Mouse (Mus musculus): ENCODE data around the gene Serbp1. TPM values are rescaled to one million over a fixed set of nuclear protein-coding genes. Genes with fewer than 3 reads are reported as not detected.

The Serbp1 gene
- total and polyA plus RNA-seq, 2 experiments from 2014 or later: 143 to 245 TPM

GRCm38 (mm10) chr6:67235649-67236048 lies 2.3 kb upstream of the Serbp1 start:
- Histone ChIP-seq H3K4me3 (ENCODE audit: low read depth, low read length) (no peak overlapping the region), H3K27me3 (ENCODE audit: control insufficient read depth, insufficient read depth, low read length) (no peaks in the 10 kb centered on the region), H3K4me1 (ENCODE audit: control insufficient read depth, insufficient read depth) (no peaks in the 10 kb centered on the region), H3K4me2 (ENCODE audit: low read depth, low read length) (no peak overlapping the region), H3K9ac (replicated peaks; ENCODE audit: low read depth, low read length) (no peak overlapping the region), H3K9me3 (replicated peaks; ENCODE audit: control insufficient read depth, low read length) (no peaks in the 10 kb centered on the region), H3K27ac (ENCODE audit: low read depth) (no peak overlapping the region), H3K36me3 (replicated peaks; ENCODE audit: control insufficient read depth, insufficient read depth, low read length) (no peaks in the 10 kb centered on the region)
- TF ChIP-seq CTCF (IDR thresholded peaks at IDR 0.05; ENCODE audit: low read depth): no peak
- TF ChIP-seq EP300 (IDR thresholded peaks at IDR 0.05; ENCODE audit: low read depth): no peak
- 81% methylated on average over 3 of the region's 3 CpGs for WGBS
- ATAC-seq (ENCODE audit: insufficient read depth, low read depth) (no peak), DNase-seq (ENCODE audit: low spot score) (no peak)

DNA sequence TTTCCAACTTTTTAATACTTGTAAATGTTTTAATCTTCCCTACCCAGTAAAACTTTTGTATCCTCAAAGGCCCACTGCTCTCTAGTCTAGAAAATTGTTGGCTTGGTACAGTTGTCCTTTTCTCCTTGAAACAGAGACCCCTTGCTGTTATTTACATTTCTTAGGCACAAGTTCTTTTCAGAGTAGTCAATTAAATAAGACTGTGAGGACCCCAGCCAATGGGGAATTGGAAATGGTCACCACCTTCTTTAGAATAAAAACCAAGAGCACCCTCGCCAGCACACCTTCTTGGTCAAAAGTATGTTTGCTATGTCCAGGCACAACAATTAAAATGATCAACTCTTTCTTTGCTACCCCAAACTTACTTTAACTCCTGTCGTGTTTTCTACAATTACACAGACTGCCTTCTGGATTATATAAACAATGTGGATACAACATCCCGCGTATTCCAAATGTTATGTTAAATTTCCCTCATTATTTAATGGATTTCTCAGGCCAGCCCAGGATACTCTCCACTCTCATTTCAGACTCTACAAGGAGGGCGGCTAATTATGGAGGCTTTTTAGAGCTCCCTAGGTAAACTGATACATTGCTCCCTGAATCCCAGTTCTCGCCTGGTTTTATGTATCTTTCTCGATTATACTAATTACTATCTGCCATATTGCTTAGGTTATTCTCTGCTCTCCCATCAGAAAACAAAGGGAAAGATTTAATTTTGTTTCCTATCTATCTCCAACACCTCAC lies 1.3 kb upstream of the Serbp1 start:
- no peak for ATAC-seq (ENCODE audit: insufficient read depth, low read depth)
- H3K9ac ChIP-seq (replicated peaks; ENCODE audit: low read depth, low read length): no peak overlapping the region
- H3K4me1 ChIP-seq (ENCODE audit: control insufficient read depth, insufficient read depth): no peaks in the 10 kb centered on the region
- DNase-seq (ENCODE audit: low spot score): no peak
- no peak overlapping the region for H3K4me2 ChIP-seq (ENCODE audit: low read depth, low read length)
- H3K36me3 ChIP-seq (replicated peaks; ENCODE audit: control insufficient read depth, insufficient read depth, low read length): no peaks in the 10 kb centered on the region
- H3K27ac ChIP-seq (ENCODE audit: low read depth): no peak overlapping the region
- H3K4me3 ChIP-seq (ENCODE audit: low read depth, low read length): no peak overlapping the region
- no peaks in the 10 kb centered on the region for H3K9me3 ChIP-seq (replicated peaks; ENCODE audit: control insufficient read depth, low read length)
- no peaks in the 10 kb centered on the region for H3K27me3 ChIP-seq (ENCODE audit: control insufficient read depth, insufficient read depth, low read length)
- 86% methylated on average over 7 of the region's 7 CpGs for WGBS
- TF ChIP-seq EP300 (IDR thresholded peaks at IDR 0.05; ENCODE audit: low read depth) (no peak), CTCF (IDR thresholded peaks at IDR 0.05; ENCODE audit: low read depth) (no peak)

GRCm38 (mm10) chr6:67241263-67241662 lies 3.3 kb downstream of the Serbp1 start:
- DNase-seq (ENCODE audit: low spot score) (no peak), ATAC-seq (ENCODE audit: insufficient read depth, low read depth) (no peak)
- no peaks in the 10 kb centered on the region for H3K27me3 ChIP-seq (ENCODE audit: control insufficient read depth, insufficient read depth, low read length)
- H3K4me2 ChIP-seq (ENCODE audit: low read depth, low read length): no peak overlapping the region
- no peak overlapping the region for H3K4me3 ChIP-seq (ENCODE audit: low read depth, low read length)
- TF ChIP-seq EP300 (IDR thresholded peaks at IDR 0.05; ENCODE audit: low read depth): no peak
- TF ChIP-seq CTCF (IDR thresholded peaks at IDR 0.05; ENCODE audit: low read depth): no peak
- no peaks in the 10 kb centered on the region for H3K9me3 ChIP-seq (replicated peaks; ENCODE audit: control insufficient read depth, low read length)
- no peak overlapping the region for H3K9ac ChIP-seq (replicated peaks; ENCODE audit: low read depth, low read length)
- H3K27ac ChIP-seq (ENCODE audit: low read depth): no peak overlapping the region
- no peaks in the 10 kb centered on the region for H3K36me3 ChIP-seq (replicated peaks; ENCODE audit: control insufficient read depth, insufficient read depth, low read length)
- H3K4me1 ChIP-seq (ENCODE audit: control insufficient read depth, insufficient read depth): no peaks in the 10 kb centered on the region
- WGBS: 84% methylated on average over 3 of the region's 3 CpGs

- Histone ChIP-seq H3K4me3 (ENCODE audit: low read depth, low read length) (no peak overlapping the region), H3K4me2 (ENCODE audit: low read depth, low read length) (no peak overlapping the region), H3K36me3 (replicated peaks; ENCODE audit: control insufficient read depth, insufficient read depth, low read length) (no peaks in the 10 kb centered on the region), H3K27me3 (ENCODE audit: control insufficient read depth, insufficient read depth, low read length) (no peaks in the 10 kb centered on the region), H3K9me3 (replicated peaks; ENCODE audit: control insufficient read depth, low read length) (no peaks in the 10 kb centered on the region), H3K4me1 (ENCODE audit: control insufficient read depth, insufficient read depth) (no peaks in the 10 kb centered on the region), H3K9ac (replicated peaks; ENCODE audit: low read depth, low read length) (no peak overlapping the region), H3K27ac (ENCODE audit: low read depth) (no peak overlapping the region)
- TF ChIP-seq CTCF (IDR thresholded peaks at IDR 0.05; ENCODE audit: low read depth) (no peak), EP300 (IDR thresholded peaks at IDR 0.05; ENCODE audit: low read depth) (no peak)
- no peak for ATAC-seq (ENCODE audit: insufficient read depth, low read depth)
- no peak for DNase-seq (ENCODE audit: low spot score)
- WGBS: 91% methylated on average over 7 of the region's 7 CpGs
These were observed 5.9 kb downstream of the Serbp1 start for GRCm38 (mm10) chr6:67243765-67244420.

DNA sequence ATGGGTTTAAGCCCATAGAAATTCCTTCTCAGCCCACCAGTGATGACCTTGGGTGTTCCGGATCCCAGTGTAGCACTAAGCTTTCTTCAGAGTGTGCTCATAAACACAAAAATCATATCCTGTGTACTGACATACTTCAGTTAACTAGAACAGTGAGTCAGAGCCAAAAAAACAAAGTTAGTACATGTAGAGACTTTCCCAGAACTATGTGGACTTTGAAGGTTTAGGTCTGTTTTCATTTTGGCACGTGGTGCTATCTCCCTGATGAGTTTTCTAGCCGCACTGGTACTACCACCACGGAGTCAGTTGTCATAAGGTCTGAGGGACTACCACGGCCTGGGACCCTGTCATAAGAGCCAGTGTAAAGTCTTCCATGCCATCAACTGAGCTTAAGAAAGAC lies 6.5 kb downstream of the Serbp1 start:
- Histone ChIP-seq H3K36me3 (replicated peaks; ENCODE audit: control insufficient read depth, insufficient read depth, low read length) (no peaks in the 10 kb centered on the region), H3K9me3 (replicated peaks; ENCODE audit: control insufficient read depth, low read length) (no peaks in the 10 kb centered on the region), H3K9ac (replicated peaks; ENCODE audit: low read depth, low read length) (no peak overlapping the region), H3K4me1 (ENCODE audit: control insufficient read depth, insufficient read depth) (no peaks in the 10 kb centered on the region), H3K4me3 (ENCODE audit: low read depth, low read length) (no peak overlapping the region), H3K4me2 (ENCODE audit: low read depth, low read length) (no peak overlapping the region), H3K27ac (ENCODE audit: low read depth) (no peak overlapping the region), H3K27me3 (ENCODE audit: control insufficient read depth, insufficient read depth, low read length) (no peaks in the 10 kb centered on the region)
- TF ChIP-seq EP300 (IDR thresholded peaks at IDR 0.05; ENCODE audit: low read depth) (no peak), CTCF (IDR thresholded peaks at IDR 0.05; ENCODE audit: low read depth) (no peak)
- ATAC-seq (ENCODE audit: insufficient read depth, low read depth): no peak
- no peak for DNase-seq (ENCODE audit: low spot score)
- WGBS: 89% methylated on average over 5 of the region's 5 CpGs
